Mouse (Mus musculus) kidney, adult 8-10 months (tissue): ENCODE measurements around the gene Cd28.

Experiments
- DNase-seq, 2 experiments: peaks; one replicate each; pipeline ENCODE4 v3.0.0; 2022

The Cd28 gene

DNA sequence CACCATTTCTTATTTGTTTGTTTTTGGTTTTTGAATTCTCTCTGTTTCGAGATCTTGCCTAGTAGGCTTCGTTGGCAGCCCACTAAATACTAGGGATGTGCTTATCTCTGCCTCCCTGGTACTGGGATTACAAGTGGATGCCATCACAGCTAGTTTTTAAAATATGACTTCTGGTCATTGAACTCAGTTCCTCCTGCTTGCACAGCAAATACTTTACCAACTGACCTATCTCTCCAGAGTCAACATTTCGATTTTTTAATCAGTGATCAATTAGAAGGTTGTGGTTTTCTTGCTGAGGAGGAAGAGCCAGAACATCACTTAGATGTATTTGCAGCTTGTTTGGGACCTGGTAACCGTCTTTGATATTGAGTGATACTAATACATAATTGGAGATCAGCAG is 34.4 kb downstream of the Cd28 start:
- DNase-seq = no peak

DNA sequence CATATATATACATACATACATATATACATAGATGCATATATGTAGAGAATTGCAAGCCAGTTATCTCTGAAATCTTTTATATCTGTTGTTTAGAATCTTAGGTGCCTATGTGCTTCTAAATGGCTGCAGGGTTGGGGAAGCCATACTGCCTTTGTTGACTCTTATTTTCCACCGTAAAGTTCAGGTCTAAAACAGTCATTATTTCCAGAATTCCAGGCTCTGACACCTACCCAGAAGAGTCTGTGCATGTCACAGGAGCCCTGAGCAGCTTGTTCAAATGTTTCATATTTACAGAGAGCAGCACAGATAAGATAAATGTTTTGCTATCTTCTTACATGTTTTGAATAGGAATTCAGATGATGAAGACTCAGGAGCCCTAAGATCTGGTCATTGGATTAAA is 36.4 kb downstream of the Cd28 start:
- DNase-seq = no peak

DNA sequence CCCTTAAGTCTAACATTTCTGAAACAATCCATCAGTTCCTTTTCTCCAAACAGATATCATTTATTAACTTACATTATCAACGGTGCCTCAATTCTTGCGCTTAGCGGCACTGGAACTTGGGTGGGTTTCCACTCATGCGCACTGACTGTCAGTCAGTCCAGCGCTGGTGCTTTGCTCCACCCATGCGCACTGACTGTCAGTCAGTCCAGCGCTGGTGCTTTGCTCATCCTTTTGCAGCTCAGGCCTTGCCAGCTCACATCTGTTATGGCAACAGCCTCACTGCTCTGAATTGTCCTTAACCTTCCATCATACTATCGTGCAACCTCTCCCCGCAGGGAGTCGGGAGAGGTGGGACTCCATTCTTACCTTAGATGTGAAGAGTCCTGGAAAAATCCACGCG is 37.4 kb downstream of the Cd28 start:
- DNase-seq = no peak

DNA sequence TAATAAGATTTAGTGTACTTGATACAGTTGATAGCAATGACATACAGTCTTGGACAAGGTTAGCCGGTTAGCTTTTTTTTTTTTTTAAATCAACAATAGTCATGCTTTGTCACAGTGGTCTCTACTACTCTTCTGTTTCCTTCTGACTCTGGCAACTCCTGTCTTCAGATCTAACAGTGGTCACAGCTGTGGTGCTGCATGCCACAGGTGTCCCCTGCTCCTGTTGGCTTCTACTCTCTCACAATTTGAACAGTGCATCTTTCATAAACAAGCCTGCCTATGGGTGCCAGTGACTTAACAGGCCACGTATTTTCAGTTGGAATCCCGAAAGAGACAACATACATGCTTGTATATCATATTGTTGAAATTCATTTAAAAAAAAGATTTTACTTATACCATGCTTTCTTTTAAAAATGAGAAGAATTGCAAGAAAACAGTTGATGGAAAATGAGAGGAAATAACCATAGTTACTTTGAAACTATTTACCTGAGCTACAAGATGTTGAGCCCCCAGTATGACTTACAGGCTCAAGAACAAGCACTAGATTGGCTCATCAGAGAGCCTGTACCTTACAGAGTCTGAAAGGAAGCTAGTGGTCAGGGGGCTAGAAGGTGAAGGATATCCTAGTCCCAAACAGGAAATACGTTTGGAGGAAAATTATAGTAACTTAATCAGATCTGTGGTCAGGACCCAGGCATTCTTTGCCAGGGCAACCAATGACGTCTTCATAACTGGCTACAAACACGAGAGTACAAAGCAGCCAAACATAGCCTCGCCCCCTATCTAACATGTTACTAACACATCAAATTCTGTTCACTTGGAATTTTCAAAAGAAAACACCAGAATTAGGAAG is 39.0 kb downstream of the Cd28 start:
- DNase-seq = no peak

DNA sequence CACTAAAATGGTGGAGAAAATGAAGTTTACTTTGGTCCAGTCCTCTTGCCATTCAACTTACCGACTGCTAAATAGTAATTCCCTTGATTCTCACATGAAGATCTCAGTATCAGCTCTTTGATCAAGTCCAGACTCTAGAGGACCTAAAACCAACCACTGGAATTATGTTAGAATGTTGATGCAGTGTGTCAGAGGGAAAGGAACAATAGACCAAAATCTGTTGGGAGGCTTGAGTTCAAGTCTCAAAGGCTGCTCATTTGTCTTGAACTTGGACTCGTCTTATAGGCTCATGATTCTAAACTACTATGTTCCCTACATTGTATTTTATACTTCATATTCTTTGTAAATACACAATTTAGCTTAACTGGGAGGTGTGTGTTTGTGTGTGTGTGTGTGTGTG is 41.0 kb downstream of the Cd28 start:
- DNase-seq = no peak

DNA sequence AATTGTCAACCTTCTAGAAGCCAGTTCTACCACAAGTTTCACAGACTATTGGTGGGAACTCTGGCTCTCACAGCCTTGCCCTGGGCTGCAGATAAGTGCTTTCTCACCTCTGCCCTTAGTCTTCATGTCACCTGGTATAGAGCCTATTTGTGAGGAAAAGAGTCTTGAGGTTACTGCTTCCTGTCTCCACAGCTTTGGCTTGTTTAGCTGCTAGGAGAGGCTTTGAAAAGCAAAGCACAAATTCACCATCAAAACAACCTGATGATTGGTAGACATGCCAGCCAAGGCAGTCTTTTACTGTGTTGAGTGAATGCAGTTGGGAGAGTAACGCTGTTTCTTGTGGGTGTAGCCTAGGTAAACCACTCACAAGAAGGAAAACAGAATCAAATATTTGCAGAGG is 41.6 kb downstream of the Cd28 start:
- no peak for DNase-seq

DNA sequence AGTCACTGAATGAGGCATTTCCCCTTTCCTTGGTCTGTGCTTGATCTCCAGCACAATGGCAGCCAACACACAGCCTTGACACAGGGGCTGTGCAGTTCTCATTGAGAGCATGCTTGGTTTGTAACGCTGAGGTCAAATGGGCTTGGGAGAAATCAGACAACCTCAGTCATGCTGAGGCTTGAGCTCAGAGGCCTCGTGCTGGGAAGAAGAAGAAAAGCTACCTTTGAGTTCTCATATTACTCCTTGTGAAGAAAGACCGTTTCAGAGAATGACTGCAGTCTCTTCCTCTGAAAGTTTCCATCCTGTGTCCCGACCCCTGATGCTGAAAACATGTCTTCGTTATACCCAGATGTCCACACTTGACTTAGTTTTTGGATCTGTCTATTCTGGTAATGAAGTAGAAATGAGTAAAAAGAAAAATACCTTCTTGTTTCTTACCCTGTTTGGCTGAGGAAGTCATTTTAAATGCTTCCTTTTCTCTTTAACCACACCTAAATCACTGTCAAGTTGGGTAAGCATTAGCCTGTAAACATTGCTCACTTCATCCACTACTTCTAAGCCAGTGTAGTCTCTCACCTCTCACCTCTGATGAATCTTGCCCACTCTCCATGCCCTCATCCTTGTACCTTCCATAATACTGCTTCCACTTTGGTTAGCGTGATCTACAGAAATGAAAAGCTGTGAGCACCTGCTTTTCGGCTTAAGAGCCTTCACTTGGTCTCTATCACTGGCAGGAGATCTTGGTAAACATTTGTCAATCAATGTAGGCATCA is 43.1 kb downstream of the Cd28 start:
- no peak for DNase-seq

DNA sequence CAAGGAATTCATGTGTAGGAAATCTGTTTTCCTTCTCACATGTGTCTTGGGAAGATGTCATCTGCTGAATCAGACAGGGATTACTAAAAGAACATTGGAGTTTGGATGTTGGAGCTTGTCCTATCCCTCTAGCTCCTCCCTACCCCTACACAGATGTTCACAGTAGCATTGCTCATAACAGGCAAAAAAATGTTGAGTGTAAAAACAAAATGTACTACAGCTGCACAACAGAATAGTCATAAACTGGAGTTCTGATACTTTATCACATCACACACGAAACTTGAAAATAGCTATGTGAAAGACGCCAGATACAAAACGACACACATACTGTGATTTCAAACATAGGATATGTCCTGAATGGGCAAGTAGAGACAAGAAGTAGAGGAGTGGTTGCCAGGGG is 43.9 kb downstream of the Cd28 start:
- no peak for DNase-seq

DNA sequence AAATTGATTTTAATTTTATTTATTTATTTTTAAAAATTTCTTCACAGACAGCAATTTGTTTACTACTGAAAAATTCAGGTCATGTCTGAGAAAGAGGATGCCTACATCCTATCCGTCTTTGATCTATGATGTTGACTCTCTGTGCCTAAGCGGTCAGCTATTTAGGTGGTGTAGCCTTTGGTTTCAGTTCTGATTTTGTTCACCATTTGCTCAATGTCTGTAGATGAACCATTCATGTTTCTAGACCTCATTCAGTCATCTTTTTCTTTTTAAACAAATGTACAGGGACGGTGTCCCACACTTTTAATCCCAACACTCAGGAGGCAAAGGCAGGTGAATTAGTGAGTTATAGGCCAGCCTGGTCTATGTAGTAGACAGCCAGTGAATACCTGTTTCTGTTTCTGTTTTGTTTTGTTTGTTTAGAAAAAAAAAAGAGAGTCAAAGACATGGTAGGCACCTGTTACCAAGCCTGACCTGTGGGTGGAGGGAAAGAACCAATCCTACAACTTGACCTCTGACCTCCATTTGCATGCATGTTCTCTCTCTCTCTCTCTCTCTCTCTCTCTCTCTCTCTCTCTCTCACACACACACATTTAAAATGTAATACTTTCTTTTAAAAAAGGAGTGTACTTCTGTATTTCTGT is 45.0 kb downstream of the Cd28 start:
- DNase-seq = no peak

DNA sequence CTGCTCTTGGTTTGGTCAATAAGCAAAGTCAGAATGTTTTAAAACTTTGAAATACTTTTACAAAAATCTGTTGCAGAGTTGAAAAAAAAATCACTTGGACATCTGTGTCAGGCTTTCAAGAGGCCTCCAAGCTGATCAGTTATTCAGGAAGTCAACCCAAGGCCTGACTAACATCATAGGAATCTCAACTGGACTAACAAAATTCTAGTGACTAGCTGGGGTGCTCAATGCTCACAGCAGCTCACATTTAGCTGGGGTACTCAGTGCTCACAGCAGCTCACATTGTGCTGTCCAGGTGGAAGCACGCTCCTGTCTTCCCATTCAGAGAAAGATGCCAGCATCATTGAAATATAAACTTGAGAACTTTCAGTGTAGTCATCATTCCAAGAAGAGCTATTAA is 45.9 kb downstream of the Cd28 start:
- no peak for DNase-seq

DNA sequence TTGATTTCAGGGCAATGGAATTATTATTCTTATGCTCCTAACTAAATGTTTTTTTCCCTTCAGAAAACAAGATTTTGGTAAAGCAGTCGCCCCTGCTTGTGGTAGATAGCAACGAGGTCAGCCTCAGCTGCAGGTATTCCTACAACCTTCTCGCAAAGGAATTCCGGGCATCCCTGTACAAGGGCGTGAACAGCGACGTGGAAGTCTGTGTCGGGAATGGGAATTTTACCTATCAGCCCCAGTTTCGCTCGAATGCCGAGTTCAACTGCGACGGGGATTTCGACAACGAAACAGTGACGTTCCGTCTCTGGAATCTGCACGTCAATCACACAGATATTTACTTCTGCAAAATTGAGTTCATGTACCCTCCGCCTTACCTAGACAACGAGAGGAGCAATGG is 46.3 kb downstream of the Cd28 start:
- no peak for DNase-seq

DNA sequence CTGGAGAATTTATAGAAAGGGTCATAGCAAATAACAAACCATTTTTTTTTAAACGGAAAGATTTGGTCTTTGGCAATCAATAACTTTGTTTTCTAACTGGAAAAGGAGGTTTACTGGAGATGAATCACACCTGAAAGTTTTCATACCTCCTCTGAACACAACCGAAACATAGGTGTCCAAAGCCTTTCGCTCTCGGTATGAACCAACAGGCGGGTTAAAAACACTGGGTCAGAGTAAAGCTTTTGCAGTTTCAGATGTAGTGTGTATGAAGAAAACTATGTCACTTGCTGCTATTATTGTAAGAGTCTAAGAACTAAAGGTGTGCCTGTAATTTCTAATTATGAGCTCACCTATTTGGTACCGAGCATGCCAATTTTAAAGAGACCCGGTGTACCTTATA is 55.2 kb downstream of the Cd28 start:
- no peak for DNase-seq

DNA sequence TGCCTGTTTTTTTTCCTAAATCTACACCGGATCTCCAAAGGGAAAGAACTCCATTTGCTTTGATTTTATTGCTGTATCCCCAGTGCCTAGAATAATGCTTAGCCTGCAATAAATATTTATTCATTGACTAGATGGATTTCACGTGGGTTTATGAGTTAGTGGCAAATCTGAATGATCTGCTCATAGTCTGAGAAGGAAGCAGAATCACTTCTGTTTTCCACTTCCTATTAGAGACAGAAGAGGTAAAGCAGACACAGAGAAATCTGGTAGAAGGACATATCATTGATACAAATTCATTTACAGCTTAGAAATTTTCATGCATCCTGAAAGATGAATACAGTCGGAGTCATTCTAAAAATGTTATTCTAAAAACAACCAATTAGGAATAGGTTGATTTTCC is 56.6 kb downstream of the Cd28 start:
- no peak for DNase-seq

DNA sequence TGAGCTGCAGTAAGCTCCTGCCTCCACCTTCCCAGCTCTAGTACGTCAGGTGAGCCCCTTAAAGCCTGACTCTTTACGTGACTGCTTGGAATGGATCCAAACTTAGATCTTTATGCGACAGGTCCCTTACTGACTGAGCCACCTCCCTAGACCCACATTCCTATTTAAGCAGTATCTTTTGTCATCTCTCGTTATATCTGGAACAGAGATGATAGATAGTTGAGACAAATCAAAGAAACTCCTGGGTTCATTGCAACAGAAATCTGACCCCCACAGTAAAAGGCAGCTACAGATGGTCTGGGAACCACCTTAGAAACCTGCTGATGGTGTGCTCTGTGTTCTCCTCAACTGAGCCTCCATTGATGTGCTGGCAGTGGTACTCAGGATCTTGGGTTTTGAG is 59.6 kb downstream of the Cd28 start:
- DNase-seq = no peak

DNA sequence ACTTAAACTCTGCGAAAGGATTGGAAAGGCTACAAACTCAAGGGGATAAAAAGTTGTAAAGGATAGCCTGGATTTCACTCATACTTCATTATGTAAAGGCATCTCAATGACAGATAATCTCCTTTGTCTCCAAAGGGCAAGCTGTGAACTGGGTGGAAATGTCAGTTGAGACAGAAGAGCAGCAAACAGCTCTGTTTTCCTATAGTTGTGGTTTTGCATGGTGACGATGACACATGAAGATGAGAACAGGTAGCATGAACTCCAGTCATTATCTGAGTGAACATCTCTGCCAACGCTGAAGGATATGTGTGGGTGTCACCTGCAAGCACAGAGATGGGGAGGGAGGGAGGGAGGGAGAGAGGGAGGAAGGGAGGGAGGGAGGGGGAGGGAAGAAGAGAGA is 60.3 kb downstream of the Cd28 start:
- no peak for DNase-seq

DNA sequence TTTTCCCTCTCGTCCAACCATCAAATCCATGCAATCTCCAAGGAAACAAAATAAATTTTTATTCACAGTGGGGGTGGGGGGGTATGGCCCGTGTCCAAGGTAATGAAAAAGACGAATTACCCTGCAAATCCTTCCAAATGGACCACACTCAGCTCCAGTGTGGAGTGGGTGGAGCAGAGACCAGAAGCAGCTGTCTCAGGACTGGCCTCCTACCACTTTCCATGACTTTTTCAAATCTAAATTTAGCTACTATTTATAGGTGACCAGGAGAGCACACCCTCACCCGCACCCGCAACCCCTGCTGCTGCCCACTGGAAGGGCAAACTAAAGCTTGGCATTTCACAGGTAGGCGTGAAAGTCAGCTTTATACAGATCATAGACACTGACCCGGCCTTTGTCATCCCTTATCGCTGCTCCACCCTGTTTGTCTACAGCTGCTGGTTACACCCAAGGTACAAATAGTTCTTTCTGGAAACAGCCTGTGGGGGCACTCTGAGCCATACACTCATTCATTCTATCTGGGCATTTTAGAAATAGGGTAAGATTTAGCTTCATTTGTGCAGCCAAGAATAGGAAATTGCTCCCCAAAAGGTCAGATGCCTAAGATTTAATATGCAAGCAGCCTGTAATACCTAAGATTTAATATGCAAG is 62.0 kb downstream of the Cd28 start:
- DNase-seq = no peak

DNA sequence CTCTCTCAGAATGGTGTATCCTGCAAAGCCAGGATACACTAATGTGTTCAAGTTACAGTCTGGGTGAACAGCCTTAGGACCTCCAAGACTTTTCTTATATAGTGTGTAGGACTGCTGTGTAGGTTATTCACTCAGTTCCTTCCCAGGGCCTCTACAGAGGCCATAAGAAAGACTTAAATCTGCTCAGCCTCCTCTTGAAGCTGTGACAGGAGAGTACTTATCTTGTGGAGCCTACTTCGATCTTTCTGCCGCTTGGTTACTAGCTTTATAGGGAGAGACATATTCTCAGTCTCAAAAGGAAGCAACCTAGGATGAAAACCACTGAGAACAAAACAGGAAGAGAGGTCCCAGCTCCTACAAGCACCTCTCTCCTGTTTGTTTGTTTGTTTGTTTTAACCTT is 62.6 kb downstream of the Cd28 start:
- no peak for DNase-seq

DNA sequence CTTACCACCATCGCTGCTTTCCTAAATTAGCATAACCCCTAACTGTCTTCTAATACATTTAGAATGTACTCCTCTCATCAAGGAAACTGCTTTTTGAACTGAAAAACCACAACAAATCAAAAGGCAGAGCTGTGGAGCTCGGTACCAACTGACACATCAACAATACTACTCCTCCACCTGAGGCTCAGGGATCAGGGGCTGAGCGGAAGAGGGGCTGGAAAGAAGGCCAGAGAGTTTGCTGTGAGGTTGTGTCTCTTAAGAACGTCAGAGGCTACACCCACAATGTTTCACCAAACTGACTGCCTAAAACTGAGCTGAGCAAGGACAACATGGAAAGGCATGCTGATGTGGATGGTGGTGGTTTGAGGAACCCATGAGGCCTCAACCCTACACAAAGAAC is 65.1 kb downstream of the Cd28 start:
- no peak for DNase-seq

DNA sequence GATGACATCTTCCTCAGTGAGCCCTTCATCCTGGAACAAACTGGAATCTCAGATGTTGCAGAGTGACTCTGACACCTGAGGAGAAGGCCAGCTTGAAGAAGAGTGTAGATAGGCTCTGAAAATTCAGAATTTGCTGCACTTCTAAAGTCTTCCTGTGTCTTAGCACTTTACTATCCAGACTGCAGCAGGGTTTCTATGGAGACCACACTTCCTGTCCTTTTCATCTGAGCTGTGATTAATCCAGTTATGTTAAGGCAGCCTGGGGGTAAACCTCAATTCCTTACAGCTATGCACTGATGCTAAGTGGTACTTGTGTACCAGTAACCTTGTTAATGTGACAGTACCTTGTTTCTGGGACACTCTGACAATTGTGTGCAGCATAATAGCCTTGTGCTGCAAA is 77.1 kb downstream of the Cd28 start:
- no peak for DNase-seq

DNA sequence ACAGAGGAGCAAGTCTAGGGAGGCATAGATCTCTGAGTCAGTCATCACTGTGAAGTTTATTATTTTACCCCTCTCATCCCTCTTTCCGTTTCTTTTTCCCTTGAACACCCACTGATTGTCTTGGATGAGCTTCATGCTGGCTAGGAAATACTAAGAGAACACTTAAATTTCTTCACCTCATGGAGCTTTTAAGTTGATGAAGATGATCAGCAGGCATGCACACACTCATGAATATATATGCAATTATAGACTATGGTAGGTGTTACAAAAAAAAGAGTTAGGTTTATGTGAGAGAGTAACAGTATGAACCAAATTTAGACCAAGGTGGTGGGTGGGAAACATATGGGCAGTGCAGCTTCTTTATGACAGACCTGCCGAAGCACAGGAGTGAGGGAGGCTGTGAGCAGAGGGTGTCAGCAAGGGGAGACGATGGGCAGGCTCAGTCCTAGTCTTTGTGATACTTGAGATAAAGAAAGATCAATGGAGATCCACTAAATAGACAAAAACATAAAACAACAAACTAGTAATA is 79.1 kb downstream of the Cd28 start:
- no peak for DNase-seq

DNA sequence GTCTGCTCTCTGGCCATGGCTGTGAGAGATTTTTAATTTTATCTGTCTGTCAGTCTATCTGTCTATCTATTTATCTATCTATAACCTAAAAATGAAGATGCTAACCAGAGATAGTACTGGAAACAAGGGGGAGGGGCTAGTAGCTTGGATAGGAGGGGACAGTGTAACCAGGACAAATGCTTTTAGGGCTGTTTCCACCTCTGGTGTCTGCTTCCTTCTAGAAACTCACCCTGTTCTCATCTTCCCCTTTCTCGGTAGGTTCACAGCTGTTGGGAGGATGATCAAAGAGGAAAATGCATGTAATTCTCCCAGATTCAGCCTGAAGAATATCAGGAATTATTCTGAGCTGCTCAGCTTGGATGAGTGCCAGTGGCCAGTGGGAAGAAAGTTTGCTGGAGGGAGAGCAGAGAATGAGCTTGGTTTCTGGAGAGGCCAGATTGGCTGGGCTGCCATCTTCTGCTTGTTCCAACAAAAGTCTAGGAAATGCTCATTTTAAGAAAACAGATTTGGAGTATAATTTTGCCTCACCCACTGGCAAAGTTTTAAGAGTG is 83.3 kb downstream of the Cd28 start:
- no peak for DNase-seq

DNA sequence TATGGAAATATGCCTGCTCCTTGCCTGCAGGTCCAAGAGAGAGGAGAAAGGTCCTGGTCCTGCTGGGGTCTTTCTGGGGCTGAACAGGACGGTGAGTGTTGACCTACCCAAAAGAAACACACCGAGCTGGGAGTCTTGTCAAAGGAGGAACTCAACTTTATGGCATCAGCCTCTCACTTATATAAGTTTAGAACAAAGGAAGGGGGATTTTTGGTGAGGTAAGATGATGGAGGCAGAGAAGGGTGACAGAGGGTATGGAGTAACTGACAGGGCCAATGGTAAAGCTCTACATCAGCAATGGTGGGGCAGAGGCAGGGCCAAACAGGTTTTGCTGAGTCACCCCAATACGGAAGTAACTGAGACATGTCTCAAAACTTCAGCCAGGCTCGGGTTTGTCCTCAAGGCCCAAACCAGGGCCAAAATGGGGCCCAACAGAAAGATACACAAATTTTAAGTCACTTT is 84.6 kb downstream of the Cd28 start:
- DNase-seq = no peak
